Mouse (Mus musculus): Measurements from ENCODE around the gene Morc4. TPM values are rescaled to one million over a fixed set of nuclear protein-coding genes. Genes with fewer than 3 reads are reported as not detected.

Gene Morc4
- polyA plus RNA-seq, 1 experiment, result 6.1 TPM

GRCm38 (mm10) chrX:139779401-139779800, 92.1 kb downstream of the Morc4 start:
- WGBS, result 66% methylated on average over 5 of the region's 5 CpGs
- no peaks in the 10 kb centered on the region for H3K36me3 ChIP-seq (ENCODE audit: control insufficient read depth, insufficient read depth, low read length)
- peak; percentile 9 for DNase-seq
- no peak overlapping the region for H3K27ac ChIP-seq (ENCODE audit: insufficient read depth, low read depth, low read length)
- H3K4me3 ChIP-seq (ENCODE audit: insufficient read depth, low read depth, low read length), result no peak overlapping the region
- H3K27me3 ChIP-seq (replicated peaks; ENCODE audit: control insufficient read depth, insufficient read depth, low read length), result no peaks in the 10 kb centered on the region
- TF ChIP-seq CTCF (conservative IDR thresholded peaks at IDR 0.05; ENCODE audit: insufficient read depth, insufficient read length, low read depth, low read length) (no peak), POLR2A (IDR thresholded peaks at IDR 0.05; ENCODE audit: low read depth, low read length) (no peak)
- H3K4me1 ChIP-seq (ENCODE audit: control insufficient read depth, insufficient read depth, low read length), result peaks cover 20% of the 10 kb centered on the region

- DNase-seq, result peak; percentile 8
- WGBS, result 75% methylated on average over 1 of the region's 1 CpGs
- TF ChIP-seq POLR2A (IDR thresholded peaks at IDR 0.05; ENCODE audit: low read depth, low read length) (no peak), CTCF (conservative IDR thresholded peaks at IDR 0.05; ENCODE audit: insufficient read depth, insufficient read length, low read depth, low read length) (no peak)
- Histone ChIP-seq H3K4me3 (ENCODE audit: insufficient read depth, low read depth, low read length) (no peak overlapping the region), H3K4me1 (ENCODE audit: control insufficient read depth, insufficient read depth, low read length) (peaks cover 20% of the 10 kb centered on the region), H3K36me3 (ENCODE audit: control insufficient read depth, insufficient read depth, low read length) (no peaks in the 10 kb centered on the region), H3K27ac (ENCODE audit: insufficient read depth, low read depth, low read length) (no peak overlapping the region), H3K27me3 (replicated peaks; ENCODE audit: control insufficient read depth, insufficient read depth, low read length) (no peaks in the 10 kb centered on the region)
These were observed 92.6 kb downstream of the Morc4 start for GRCm38 (mm10) chrX:139778886-139779285.

GRCm38 (mm10) chrX:139777357-139777756, 94.1 kb downstream of the Morc4 start:
- Histone ChIP-seq H3K4me3 (ENCODE audit: insufficient read depth, low read depth, low read length) (no peak overlapping the region), H3K4me1 (ENCODE audit: control insufficient read depth, insufficient read depth, low read length) (peaks cover 15% of the 10 kb centered on the region), H3K27me3 (replicated peaks; ENCODE audit: control insufficient read depth, insufficient read depth, low read length) (no peaks in the 10 kb centered on the region), H3K27ac (ENCODE audit: insufficient read depth, low read depth, low read length) (peak overlapping the region; percentile 41; the same call in 1 of the 2 replicates), H3K36me3 (ENCODE audit: control insufficient read depth, insufficient read depth, low read length) (no peaks in the 10 kb centered on the region)
- TF ChIP-seq POLR2A (IDR thresholded peaks at IDR 0.05; ENCODE audit: low read depth, low read length) (no peak), CTCF (conservative IDR thresholded peaks at IDR 0.05; ENCODE audit: insufficient read depth, insufficient read length, low read depth, low read length) (no peak)
- 41% methylated on average over 4 of the region's 4 CpGs for WGBS
- peak; percentile 30 for DNase-seq

- H3K4me1 ChIP-seq (ENCODE audit: control insufficient read depth, insufficient read depth, low read length), result peaks cover 15% of the 10 kb centered on the region
- H3K27ac ChIP-seq (ENCODE audit: insufficient read depth, low read depth, low read length), result 0 out of 2 replicates have a peak overlapping the region, but pooled peaks have one; percentile 11
- DNase-seq, result no peak
- no peak overlapping the region for H3K4me3 ChIP-seq (ENCODE audit: insufficient read depth, low read depth, low read length)
- TF ChIP-seq CTCF (conservative IDR thresholded peaks at IDR 0.05; ENCODE audit: insufficient read depth, insufficient read length, low read depth, low read length), result no peak
- TF ChIP-seq POLR2A (IDR thresholded peaks at IDR 0.05; ENCODE audit: low read depth, low read length), result no peak
- no peaks in the 10 kb centered on the region for H3K36me3 ChIP-seq (ENCODE audit: control insufficient read depth, insufficient read depth, low read length)
- no peaks in the 10 kb centered on the region for H3K27me3 ChIP-seq (replicated peaks; ENCODE audit: control insufficient read depth, insufficient read depth, low read length)
- 55% methylated on average over 7 of the region's 7 CpGs for WGBS
These were observed 96.3 kb downstream of the Morc4 start for GRCm38 (mm10) chrX:139775084-139775612.

GRCm38 (mm10) chrX:139774309-139775083, 97.0 kb downstream of the Morc4 start:
- H3K36me3 ChIP-seq (ENCODE audit: control insufficient read depth, insufficient read depth, low read length), result no peaks in the 10 kb centered on the region
- peak overlapping the region; percentile 19; the same call in 1 of the 2 replicates for H3K4me3 ChIP-seq (ENCODE audit: insufficient read depth, low read depth, low read length)
- WGBS, result 18% methylated on average over 18 of the region's 18 CpGs
- peaks cover 15% of the 10 kb centered on the region for H3K4me1 ChIP-seq (ENCODE audit: control insufficient read depth, insufficient read depth, low read length)
- H3K27ac ChIP-seq (ENCODE audit: insufficient read depth, low read depth, low read length), result peak overlapping the region; percentile 11; the same call in 1 of the 2 replicates
- peak; percentile 60 for DNase-seq
- no peaks in the 10 kb centered on the region for H3K27me3 ChIP-seq (replicated peaks; ENCODE audit: control insufficient read depth, insufficient read depth, low read length)
- TF ChIP-seq CTCF (conservative IDR thresholded peaks at IDR 0.05; ENCODE audit: insufficient read depth, insufficient read length, low read depth, low read length) (peak; percentile 67), POLR2A (IDR thresholded peaks at IDR 0.05; ENCODE audit: low read depth, low read length) (no peak)

Other genes with a start within 250 kb of the Morc4 start
- 1.8 and 2.5 TPM in 2 replicates for gene Tbc1d8b, start 186.7 kb downstream of the Morc4 start, polyA plus RNA-seq (2012; rRNA removed)
- gene Gm15013, start 157.2 kb downstream of the Morc4 start, polyA plus RNA-seq (2012; rRNA removed), result 0.23 TPM in 1 of 2 replicates, not detected in the other
- 0.09 and 0.12 TPM in 2 replicates for gene Ripply1, start 89.3 kb downstream of the Morc4 start, polyA plus RNA-seq (2012; rRNA removed)
- gene Cldn2, start 70.8 kb downstream of the Morc4 start, polyA plus RNA-seq (2012; rRNA removed), result 203 and 226 TPM in 2 replicates
- 0.45 and 0.59 TPM in 2 replicates for gene Rbm41, start 126.9 kb upstream of the Morc4 start, polyA plus RNA-seq (2012; rRNA removed)
- gene Nup62cl, start 191.0 kb upstream of the Morc4 start, polyA plus RNA-seq (2012; rRNA removed), result 2.6 and 6.3 TPM in 2 replicates
- not detected in 2 replicates for gene Pih1h3b, start 191.2 kb upstream of the Morc4 start, polyA plus RNA-seq (2012; rRNA removed)